Mouse (Mus musculus): ENCODE data around the gene Pim3.
"Not testable (repeated sequence)": the region's sequence is repeated elsewhere in the genome, so short reads cannot be mapped to it uniquely, and the experiment has no call there.

Gene Pim3

GRCm38 (mm10) chr15:88861772-88862622 lies at the start of gene Pim3:
Gene Pim3, plus strand, starts transcription at chr15:88862186.
- peak; percentile 97 for DNase-seq (ENCODE audit: low read depth, low spot score)

GRCm38 (mm10) chr15:88813262-88813661 lies 48.7 kb upstream of the Pim3 start:
- DNase-seq (ENCODE audit: low read depth, low spot score) = no peak

DNA sequence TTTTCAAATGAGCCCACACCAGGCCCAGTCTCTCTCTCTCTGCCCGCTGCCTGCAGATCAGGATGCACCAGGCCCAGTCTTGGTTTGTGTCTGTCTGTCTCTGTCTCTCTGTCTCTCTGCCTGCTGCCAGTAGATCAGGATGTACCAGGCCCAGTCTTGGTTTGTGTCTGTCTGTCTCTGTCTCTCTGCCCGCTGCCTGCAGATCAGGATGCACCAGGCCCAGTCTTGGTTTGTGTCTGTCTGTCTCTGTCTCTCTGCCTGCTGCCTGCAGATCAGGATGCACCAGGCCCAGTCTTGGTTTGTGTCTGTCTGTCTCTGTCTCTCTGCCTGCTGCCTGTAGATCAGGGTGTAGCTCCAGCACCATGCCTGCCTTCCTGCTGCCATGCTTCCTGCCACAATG lies 48.1 kb upstream of the Pim3 start:
- not testable (repeated sequence) for DNase-seq (ENCODE audit: low read depth, low spot score)

- peak; percentile 44 for DNase-seq (ENCODE audit: low read depth, low spot score)
Measured at GRCm38 (mm10) chr15:88814411-88815047, 47.5 kb upstream of the Pim3 start.

DNA sequence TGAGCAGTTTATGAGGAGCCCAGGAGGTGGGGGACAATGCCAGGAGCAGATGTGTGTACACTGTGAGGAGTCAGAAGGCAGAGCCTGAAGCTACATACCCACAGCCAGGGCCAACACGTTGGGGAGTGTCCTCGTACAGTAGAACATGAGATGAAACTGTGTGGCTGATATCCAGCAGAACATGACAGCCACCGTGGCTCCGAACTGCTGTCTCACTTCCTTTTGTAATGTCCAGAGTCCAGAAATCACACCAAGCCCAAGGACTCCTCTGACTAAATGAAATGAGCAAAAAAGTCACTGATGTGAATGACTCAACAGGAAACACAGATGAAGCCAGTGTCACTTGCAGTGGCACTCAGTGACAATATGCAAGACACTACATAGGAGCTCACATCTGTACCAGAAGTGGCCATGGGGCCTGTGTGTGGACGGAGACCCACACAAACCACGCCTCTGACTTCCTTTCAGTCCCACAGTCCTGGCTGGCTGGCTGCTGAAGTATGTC lies 46.7 kb upstream of the Pim3 start:
- DNase-seq (ENCODE audit: low read depth, low spot score) = no peak

- peak; percentile 99 for DNase-seq (ENCODE audit: low read depth, low spot score)
Measured at GRCm38 (mm10) chr15:88819026-88819905, 42.7 kb upstream of the Pim3 start, which contains the start of the genes Alg12 and Creld2. Gene Alg12, minus strand, starts transcription at chr15:88819318. Gene Creld2, plus strand, starts transcription at chr15:88819646.

- DNase-seq (ENCODE audit: low read depth, low spot score) = no peak
Measured at GRCm38 (mm10) chr15:88819906-88820303, 42.1 kb upstream of the Pim3 start.

DNA sequence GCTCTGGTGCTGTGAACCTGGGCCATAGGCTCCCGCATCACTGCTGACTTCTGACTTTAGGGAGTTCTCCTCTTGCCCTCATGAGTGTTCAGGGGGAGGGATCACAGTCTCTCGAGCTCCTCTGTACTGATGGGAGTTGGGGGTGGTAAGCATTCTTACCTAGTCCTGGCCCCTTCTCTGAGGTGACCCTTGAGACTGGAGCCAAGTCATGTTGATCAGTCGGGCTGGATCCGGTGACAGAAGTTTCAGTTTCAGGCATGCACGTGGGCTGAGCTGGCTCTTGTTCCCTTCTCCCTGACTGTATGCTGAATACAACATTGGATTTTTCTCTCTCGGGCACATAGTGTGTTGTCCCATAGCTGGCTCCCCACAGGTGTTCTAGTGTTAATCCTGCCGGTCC lies 40.6 kb upstream of the Pim3 start:
- DNase-seq (ENCODE audit: low read depth, low spot score) = no peak

- no peak for DNase-seq (ENCODE audit: low read depth, low spot score)
Measured at GRCm38 (mm10) chr15:88822513-88822912, 39.5 kb upstream of the Pim3 start.

DNA sequence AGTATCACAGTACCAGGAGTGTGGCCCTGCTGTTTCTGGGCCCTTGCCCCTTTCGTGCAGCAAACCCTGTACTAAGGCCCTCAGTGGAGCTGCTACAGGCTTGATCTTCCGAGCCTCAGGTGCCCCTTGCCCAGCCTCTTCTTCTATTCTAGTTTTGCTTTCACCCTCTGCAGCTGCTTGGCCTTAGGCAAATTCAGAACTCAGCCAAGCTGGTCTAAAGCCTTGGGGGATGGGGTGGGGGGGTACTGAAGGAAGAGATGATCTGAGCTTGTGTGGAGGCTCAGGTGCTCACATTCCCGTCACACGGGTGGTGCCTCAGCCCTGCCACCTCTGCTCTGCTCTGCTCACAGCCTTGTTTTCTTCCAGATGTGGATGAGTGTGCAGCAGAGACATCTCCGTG lies 38.6 kb upstream of the Pim3 start:
- no peak for DNase-seq (ENCODE audit: low read depth, low spot score)

DNA sequence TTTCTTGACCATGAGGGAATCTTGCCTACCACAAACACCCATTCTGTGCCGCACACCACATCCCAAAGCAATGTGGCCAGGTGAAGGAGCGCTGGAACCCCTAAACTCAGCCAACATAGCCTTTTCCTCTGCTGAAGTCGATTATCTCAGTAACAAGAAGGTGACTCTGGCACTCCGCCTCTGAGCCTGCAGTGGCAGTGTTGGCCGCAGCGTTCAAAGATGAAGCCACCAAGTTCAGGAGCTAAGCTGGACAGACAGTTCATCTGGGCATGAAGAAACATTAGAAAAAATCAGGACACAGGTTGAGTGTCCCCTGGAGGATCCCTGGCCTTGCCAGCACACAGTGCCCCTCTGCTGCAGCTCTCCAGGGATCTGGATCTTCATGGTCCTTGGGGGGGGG lies 34.5 kb upstream of the Pim3 start:
- no peak for DNase-seq (ENCODE audit: low read depth, low spot score)

DNA sequence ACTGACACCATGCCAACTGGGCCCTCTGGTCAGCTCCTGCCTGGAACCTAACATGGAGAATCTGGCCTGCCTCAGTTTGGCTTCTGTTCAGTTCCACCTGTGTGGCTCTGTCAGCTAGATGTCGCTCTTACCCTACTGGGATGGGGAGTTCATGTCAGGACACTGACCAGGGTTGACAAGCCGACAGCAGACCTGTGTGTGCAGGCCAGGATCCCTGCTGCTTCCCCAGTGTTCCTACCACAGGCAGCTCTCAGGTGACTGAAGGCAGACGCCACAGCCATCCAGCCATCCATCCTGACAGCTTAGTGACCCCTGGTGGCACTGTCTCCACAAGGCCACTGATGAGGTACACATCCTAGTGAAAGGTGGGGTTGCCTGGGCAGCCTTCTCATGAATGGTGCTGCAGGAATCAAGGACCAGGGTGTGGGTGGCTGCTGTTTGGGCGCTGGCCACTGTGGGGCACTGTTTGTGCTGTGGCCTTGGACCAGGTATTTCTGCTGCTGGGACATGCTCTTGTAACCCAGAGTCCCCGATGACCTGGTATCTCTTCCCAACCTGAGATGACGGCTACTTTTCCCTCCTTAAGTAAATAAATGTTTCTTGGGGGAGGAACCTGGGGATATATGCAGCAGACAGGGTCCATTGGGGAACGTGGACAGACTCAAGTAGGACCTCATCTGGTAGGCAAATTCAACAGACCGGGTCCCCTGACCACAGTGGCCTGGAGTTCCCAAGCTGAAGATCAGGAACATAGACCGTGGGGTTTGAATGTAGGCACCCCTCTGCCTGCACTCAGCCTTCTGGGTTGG lies 33.8 kb upstream of the Pim3 start:
- peak; percentile 68 for DNase-seq (ENCODE audit: low read depth, low spot score)

GRCm38 (mm10) chr15:88828800-88829705 lies 32.9 kb upstream of the Pim3 start:
- peak; percentile 94 for DNase-seq (ENCODE audit: low read depth, low spot score)

DNA sequence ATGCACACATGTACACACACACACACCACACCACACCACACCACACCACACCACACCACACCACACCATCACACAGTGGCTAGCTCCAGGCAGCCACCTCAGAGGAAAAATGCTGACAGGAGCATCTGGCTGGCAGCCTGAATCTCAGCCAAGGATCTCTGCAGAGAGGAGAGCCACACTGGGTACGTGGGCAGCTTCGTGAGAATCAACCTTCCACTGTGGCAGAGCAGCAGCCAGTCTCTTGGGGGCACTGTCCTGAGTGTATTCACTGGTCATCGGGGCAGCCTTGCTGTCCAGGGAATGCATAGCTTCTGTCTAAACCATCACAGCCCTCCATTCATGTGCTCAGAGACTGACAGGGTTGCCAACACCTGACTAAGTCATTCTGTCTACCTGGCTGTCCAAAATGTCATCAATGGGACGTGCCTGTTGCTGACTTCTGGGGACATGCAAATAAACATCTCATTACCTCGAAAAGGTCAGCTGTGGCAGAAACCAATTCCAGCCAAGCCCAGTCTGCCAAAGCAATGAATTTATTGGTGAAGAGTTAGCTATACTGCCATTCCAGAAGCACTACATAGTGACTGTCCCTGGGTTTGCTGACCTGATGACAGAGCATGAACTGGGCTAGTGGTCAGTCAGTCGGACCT lies 32.1 kb upstream of the Pim3 start:
- no peak for DNase-seq (ENCODE audit: low read depth, low spot score)

- no peak for DNase-seq (ENCODE audit: low read depth, low spot score)
Measured at GRCm38 (mm10) chr15:88830696-88831095, 31.3 kb upstream of the Pim3 start.

GRCm38 (mm10) chr15:88831482-88831881 lies 30.5 kb upstream of the Pim3 start:
- no peak for DNase-seq (ENCODE audit: low read depth, low spot score)

DNA sequence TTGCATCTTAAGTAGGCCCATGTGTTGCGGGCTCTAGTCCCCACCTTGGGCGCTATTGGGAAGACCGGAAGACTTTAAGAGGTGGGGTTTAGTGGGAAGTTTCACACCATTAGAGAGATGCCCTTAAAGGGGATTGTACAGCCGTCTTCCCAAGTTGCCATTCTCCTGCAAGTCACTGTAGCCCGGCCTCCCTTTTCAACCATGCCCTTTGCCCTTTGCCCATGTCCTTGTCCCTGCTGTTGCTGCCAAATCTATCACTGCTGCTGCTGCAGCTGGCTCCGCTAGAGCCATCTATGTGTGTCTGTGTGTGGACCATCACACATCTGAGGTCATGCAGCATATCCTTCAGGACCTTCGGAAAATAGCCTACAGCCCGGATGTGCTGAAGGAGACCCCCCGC lies 29.4 kb upstream of the Pim3 start:
- DNase-seq (ENCODE audit: low read depth, low spot score) = no peak

DNA sequence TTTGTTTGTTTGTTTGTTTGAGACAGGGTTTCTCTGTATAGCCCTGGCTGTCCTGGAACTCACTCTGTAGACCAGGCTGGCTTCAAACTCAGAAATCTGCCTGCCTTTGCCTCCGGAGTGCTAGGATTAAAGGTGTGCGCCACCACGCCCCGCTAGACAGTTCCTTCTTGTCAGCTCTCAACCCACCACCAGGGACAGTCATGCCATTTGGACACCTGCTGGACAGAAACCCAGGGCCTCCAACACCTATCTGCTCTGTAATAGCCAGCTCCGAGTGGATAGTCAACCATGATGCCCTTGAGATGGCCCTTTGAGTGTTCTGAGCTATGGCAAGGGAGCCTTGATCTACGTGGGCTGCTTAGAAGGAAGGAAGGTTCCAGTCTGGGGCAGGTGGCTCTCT lies 26.0 kb upstream of the Pim3 start:
- DNase-seq (ENCODE audit: low read depth, low spot score) = no peak

DNA sequence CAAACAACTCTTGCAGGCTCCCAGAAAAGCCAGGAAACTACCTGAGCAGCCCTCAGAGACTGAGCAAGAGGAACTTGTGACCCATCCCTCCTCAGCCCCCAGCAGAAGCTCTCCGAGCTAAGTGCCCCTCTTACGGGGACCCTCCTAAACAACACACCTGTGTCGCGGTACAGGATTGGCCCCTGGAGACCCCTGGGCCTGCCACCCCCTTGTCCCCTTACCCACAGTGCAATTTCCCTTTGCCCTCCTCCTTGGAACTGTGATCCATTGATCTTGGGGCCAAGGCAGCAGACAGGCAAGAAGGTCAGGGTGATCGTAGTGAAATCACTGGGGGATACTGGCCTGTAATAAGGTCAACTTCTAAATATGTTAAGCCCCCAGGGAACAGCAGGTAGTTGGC lies 25.4 kb upstream of the Pim3 start:
- DNase-seq (ENCODE audit: low read depth, low spot score) = no peak

All from CD4-positive, CD25-positive, alpha-beta regulatory T cell, adult 2 months (primary cell).